Mouse (Mus musculus) ES-Bruce4 (cell line): ENCODE measurements around the gene Nt5m. TPM values are rescaled to one million over a fixed set of nuclear protein-coding genes. Genes with fewer than 3 reads are reported as not detected.

Experiments
- H3K27ac ChIP-seq: 2 replicates; pipeline ENCODE4 v1.5.1; 2012; ENCODE audit warnings: low read length, inconsistent platforms; ENCODE audit not compliant: insufficient read depth
- H3K27me3 ChIP-seq: 2 replicates; pipeline ENCODE4 v1.6.1; 2012; ENCODE audit warnings: mild to moderate bottlenecking, low read length, inconsistent platforms; ENCODE audit not compliant: control insufficient read depth, poor library complexity, insufficient read depth, severe bottlenecking
- H3K36me3 ChIP-seq: 2 replicates; pipeline ENCODE4 v1.6.1; 2012; ENCODE audit warnings: inconsistent platforms, mild to moderate bottlenecking, low read length, moderate library complexity; ENCODE audit not compliant: control insufficient read depth, poor library complexity, insufficient read depth, severe bottlenecking
- H3K4me1 ChIP-seq: one replicate; pipeline ENCODE4 v1.8.1; 2011; ENCODE audit warnings: low read length; ENCODE audit not compliant: control insufficient read depth, insufficient read depth
- H3K4me3 ChIP-seq: 2 replicates; pipeline ENCODE4 v1.5.1; 2011; ENCODE audit warnings: low read depth, mild to moderate bottlenecking, low read length
- H3K9ac ChIP-seq: 2 replicates; pipeline ENCODE4 v1.6.1; 2012; ENCODE audit warnings: low read depth, mild to moderate bottlenecking, inconsistent platforms; ENCODE audit not compliant: poor library complexity, severe bottlenecking
- H3K9me3 ChIP-seq: replicated peaks from 2 replicates; pipeline ENCODE4 v1.6.1; 2012; ENCODE audit warnings: mild to moderate bottlenecking, low read length, inconsistent platforms; ENCODE audit not compliant: control insufficient read depth, poor library complexity, insufficient read depth, severe bottlenecking
- CTCF ChIP-seq: IDR thresholded peaks from one replicate; pipeline ENCODE4 v1.8.1; 2011; ENCODE audit warnings: low read depth, low read length
- EP300 ChIP-seq: IDR thresholded peaks from 2 replicates; pipeline ENCODE4 v1.6.1; 2011; ENCODE audit warnings: low read depth, low read length; ENCODE audit not compliant: insufficient read depth
- POLR2A ChIP-seq: IDR thresholded peaks from one replicate; pipeline ENCODE4 v1.8.1; 2011; ENCODE audit warnings: low read length; ENCODE audit not compliant: insufficient read depth
- polyA plus RNA-seq: library from polyadenylated mRNA; stranded (reverse); fragments of >200 nt; gene quantifications from 2 replicates; pipeline ENCODE4 v1.2.4, GENCODE M21; 2011; ENCODE audit warnings: low read depth; ENCODE audit not compliant: missing spikeins, insufficient read depth, insufficient read length

Gene Nt5m
- polyA plus RNA-seq, 1 experiment, result 4.2 TPM

- TF ChIP-seq CTCF (no peak), EP300 (no peak), POLR2A (no peak)
- H3K27me3 ChIP-seq, result no peaks in the 10 kb centered on the region
- no peak overlapping the region for H3K4me3 ChIP-seq
- H3K9me3 ChIP-seq, result no peaks in the 10 kb centered on the region; the same call in 1 of the 2 replicates
- no peak overlapping the region for H3K27ac ChIP-seq
- no peak overlapping the region for H3K9ac ChIP-seq
- no peaks in the 10 kb centered on the region for H3K36me3 ChIP-seq
- H3K4me1 ChIP-seq, result no peaks in the 10 kb centered on the region
These were observed 78.8 kb downstream of the Nt5m start for GRCm38 (mm10) chr11:59918014-59918413.

- no peaks in the 10 kb centered on the region for H3K27me3 ChIP-seq
- no peak overlapping the region for H3K9ac ChIP-seq
- H3K9me3 ChIP-seq, result no peaks in the 10 kb centered on the region; the same call in 1 of the 2 replicates
- TF ChIP-seq EP300, result no peak
- no peak for TF ChIP-seq POLR2A
- TF ChIP-seq CTCF, result no peak
- no peak overlapping the region for H3K27ac ChIP-seq
- H3K4me3 ChIP-seq, result no peak overlapping the region
- H3K4me1 ChIP-seq, result no peaks in the 10 kb centered on the region
- H3K36me3 ChIP-seq, result no peaks in the 10 kb centered on the region
These were observed 80.2 kb downstream of the Nt5m start for GRCm38 (mm10) chr11:59919401-59919800.

GRCm38 (mm10) chr11:59920331-59920730 is 81.1 kb downstream of the Nt5m start:
- no peak overlapping the region for H3K27ac ChIP-seq
- no peak overlapping the region for H3K4me3 ChIP-seq
- no peaks in the 10 kb centered on the region for H3K4me1 ChIP-seq
- no peaks in the 10 kb centered on the region; the same call in 1 of the 2 replicates for H3K9me3 ChIP-seq
- no peak overlapping the region for H3K9ac ChIP-seq
- TF ChIP-seq EP300 (no peak), CTCF (no peak), POLR2A (no peak)
- no peaks in the 10 kb centered on the region for H3K36me3 ChIP-seq
- H3K27me3 ChIP-seq, result no peaks in the 10 kb centered on the region

- Histone ChIP-seq H3K9ac (no peak overlapping the region), H3K27ac (no peak overlapping the region), H3K27me3 (no peaks in the 10 kb centered on the region), H3K4me3 (0 out of 2 replicates have a peak overlapping the region, but pooled peaks have one; percentile 18), H3K36me3 (no peaks in the 10 kb centered on the region), H3K4me1 (no peaks in the 10 kb centered on the region), H3K9me3 (no peaks in the 10 kb centered on the region; the same call in 1 of the 2 replicates)
- TF ChIP-seq POLR2A (no peak), EP300 (no peak), CTCF (no peak)
These were observed 82.0 kb downstream of the Nt5m start for GRCm38 (mm10) chr11:59921265-59921664.

- Histone ChIP-seq H3K9me3 (no peaks in the 10 kb centered on the region), H3K4me1 (no peaks in the 10 kb centered on the region), H3K9ac (no peak overlapping the region), H3K4me3 (no peak overlapping the region), H3K27me3 (no peaks in the 10 kb centered on the region), H3K27ac (no peak overlapping the region), H3K36me3 (no peaks in the 10 kb centered on the region)
- TF ChIP-seq CTCF (no peak), EP300 (no peak)
These were observed 90.8 kb downstream of the Nt5m start for GRCm38 (mm10) chr11:59930031-59930430.

Other genes starting within 250 kb of the Nt5m start
- gene Olfr223, start 246.2 kb upstream of the Nt5m start, polyA plus RNA-seq, result not detected in 2 replicates
- gene Mprip, start 178.1 kb upstream of the Nt5m start, polyA plus RNA-seq, result 85.9 and 89.9 TPM in 2 replicates
- gene Pld6, start 51.8 kb upstream of the Nt5m start, polyA plus RNA-seq, result 5.3 and 7.0 TPM in 2 replicates
- gene Flcn, start 29.4 kb upstream of the Nt5m start, polyA plus RNA-seq, result 17.1 and 17.8 TPM in 2 replicates
- gene Cops3, start 391 bp downstream of the Nt5m start, polyA plus RNA-seq, result 121 and 131 TPM in 2 replicates
- gene Med9, start 108.8 kb downstream of the Nt5m start, polyA plus RNA-seq, result 19.8 and 19.9 TPM in 2 replicates
- 0.63 and 1.1 TPM in 2 replicates for gene Rasd1, start 125.5 kb downstream of the Nt5m start, polyA plus RNA-seq
- gene Pemt, start 207.0 kb downstream of the Nt5m start, polyA plus RNA-seq, result 7.6 and 10.5 TPM in 2 replicates